Mouse (Mus musculus) thymus, postnatal 4 days (tissue): ENCODE results near the gene Kcnk13.
A peak's percentile ranks its signal among the peaks of the same experiment; 100 is the strongest.

Experiments
- DNase-seq: peaks from one replicate; pipeline ENCODE4 v3.0.0; 2021

Kcnk13 gene

GRCm38 (mm10) chr12:100023821-100024365 is 59.6 kb downstream of the Kcnk13 start:
- no peak for DNase-seq

GRCm38 (mm10) chr12:100025675-100026074 is 61.4 kb downstream of the Kcnk13 start:
- no peak for DNase-seq

GRCm38 (mm10) chr12:100026715-100027245 is 62.5 kb downstream of the Kcnk13 start:
- no peak for DNase-seq

- no peak for DNase-seq
These were observed 63.0 kb downstream of the Kcnk13 start for GRCm38 (mm10) chr12:100027281-100027680.

- DNase-seq: no peak
These were observed 67.4 kb downstream of the Kcnk13 start for GRCm38 (mm10) chr12:100031681-100032080.

- no peak for DNase-seq
These were observed 68.2 kb downstream of the Kcnk13 start for GRCm38 (mm10) chr12:100032521-100032920.

GRCm38 (mm10) chr12:100038741-100039262 is 74.5 kb downstream of the Kcnk13 start:
- DNase-seq: no peak

- no peak for DNase-seq
These were observed 77.8 kb downstream of the Kcnk13 start for GRCm38 (mm10) chr12:100042116-100042515.

- DNase-seq: no peak
These were observed 80.4 kb downstream of the Kcnk13 start for GRCm38 (mm10) chr12:100044704-100045103.

GRCm38 (mm10) chr12:100050552-100050951 is 86.3 kb downstream of the Kcnk13 start:
- no peak for DNase-seq

- no peak for DNase-seq
These were observed 89.3 kb downstream of the Kcnk13 start for GRCm38 (mm10) chr12:100053617-100054016.

- DNase-seq: no peak
These were observed 96.8 kb downstream of the Kcnk13 start for GRCm38 (mm10) chr12:100061071-100061470.

- DNase-seq: no peak
These were observed 97.5 kb downstream of the Kcnk13 start for GRCm38 (mm10) chr12:100061826-100062225.

GRCm38 (mm10) chr12:100062584-100062983 is 98.3 kb downstream of the Kcnk13 start:
- DNase-seq: no peak

GRCm38 (mm10) chr12:100065109-100065508 is 100.8 kb downstream of the Kcnk13 start:
- no peak for DNase-seq

- DNase-seq: peak; percentile 22
These were observed 103.2 kb downstream of the Kcnk13 start for GRCm38 (mm10) chr12:100067477-100067876.

- DNase-seq: no peak
These were observed 108.9 kb downstream of the Kcnk13 start for GRCm38 (mm10) chr12:100073201-100073672.

GRCm38 (mm10) chr12:100075715-100076114 is 111.4 kb downstream of the Kcnk13 start:
- no peak for DNase-seq

GRCm38 (mm10) chr12:100079636-100080286 is 115.5 kb downstream of the Kcnk13 start:
- DNase-seq: no peak

- no peak for DNase-seq
These were observed 123.7 kb downstream of the Kcnk13 start for GRCm38 (mm10) chr12:100088026-100088425.

GRCm38 (mm10) chr12:100089265-100089664 is 125.0 kb downstream of the Kcnk13 start:
- DNase-seq: no peak

- no peak for DNase-seq
These were observed 126.5 kb downstream of the Kcnk13 start for GRCm38 (mm10) chr12:100090750-100091149.

- DNase-seq: no peak
These were observed 128.7 kb downstream of the Kcnk13 start for GRCm38 (mm10) chr12:100093046-100093445.
